Mouse (Mus musculus) intestine, postnatal 0 days (tissue): ENCODE results near the gene Olfr544. TPM values are rescaled to one million over a fixed set of nuclear protein-coding genes. Genes with fewer than 3 reads are reported as not detected.
A peak's percentile ranks its signal among the peaks of the same experiment; 100 is the strongest.

Experiments used
- ATAC-seq: fragments of 200-750 bp; cut with Nextera tagmentation; 2 replicates; pipeline ENCODE4 v1.8.0; 2017; ENCODE audit warnings: mild to moderate bottlenecking, moderate TSS enrichment, moderate library complexity
- H3K27ac ChIP-seq: fragments of 300-500 bp; sonication (generic); 2 replicates; pipeline ENCODE4 v1.5.1; 2014; ENCODE audit warnings: mild to moderate bottlenecking, low read depth, low read length, moderate library complexity
- H3K27me3 ChIP-seq: fragments of 300-500 bp; sonication (generic); replicated peaks from 2 replicates; pipeline ENCODE4 v1.6.1; 2014; ENCODE audit warnings: low read length, mixed read lengths; ENCODE audit not compliant: control insufficient read depth, insufficient read depth
- H3K36me3 ChIP-seq: fragments of 300-500 bp; sonication (generic); 2 replicates; pipeline ENCODE4 v1.6.1; 2014; ENCODE audit warnings: mild to moderate bottlenecking, moderate library complexity; ENCODE audit not compliant: control insufficient read depth, insufficient read depth
- H3K4me1 ChIP-seq: fragments of 300-500 bp; sonication (generic); replicated peaks from 2 replicates; pipeline ENCODE4 v1.6.1; 2014; ENCODE audit warnings: antibody characterized with exemption, low read length, mixed read lengths; ENCODE audit not compliant: control insufficient read depth, insufficient read depth
- H3K4me2 ChIP-seq: fragments of 300-500 bp; sonication (generic); replicated peaks from 2 replicates; pipeline ENCODE4 v1.6.1; 2014; ENCODE audit warnings: low read depth, mild to moderate bottlenecking, moderate library complexity
- H3K4me3 ChIP-seq: fragments of 300-500 bp; sonication (generic); 2 replicates; pipeline ENCODE4 v1.5.1; 2014; ENCODE audit warnings: low read depth, low read length
- H3K9ac ChIP-seq: fragments of 300-500 bp; sonication (generic); 2 replicates; pipeline ENCODE4 v1.6.1; 2014; ENCODE audit warnings: mild to moderate bottlenecking, low read depth, low read length
- H3K9me3 ChIP-seq: fragments of 300-500 bp; sonication (generic); 2 replicates; pipeline ENCODE4 v1.6.1; 2016; ENCODE audit warnings: mixed run types; ENCODE audit not compliant: control insufficient read depth
- CTCF ChIP-seq: sonication (generic); IDR thresholded peaks from 2 replicates; pipeline ENCODE4 v1.5.1; 2016; ENCODE audit warnings: low read depth, mild to moderate bottlenecking, control low read depth, antibody characterized with exemption, moderate library complexity
- WGBS: fragments of 180-500 bp; shearing (Covaris S2); extraction: QIAGEN DNeasy Blood & Tissue Kit; methylation state at CpG from one replicate; pipeline ENCODE4 v1.1.7; 2014; 5-methylcytosine and 5-hydroxymethylcytosine counted together
- polyA plus RNA-seq: library from polyadenylated mRNA; unstranded; fragments of >200 nt; fragmentation: Nextera tagmentation; extraction: Ambion mirVana; gene quantifications from 2 replicates; pipeline ENCODE4 v1.2.1, GENCODE M21; 2015

Gene Olfr544
- polyA plus RNA-seq, 1 experiment from 2014 or later = 0.04 TPM

DNA sequence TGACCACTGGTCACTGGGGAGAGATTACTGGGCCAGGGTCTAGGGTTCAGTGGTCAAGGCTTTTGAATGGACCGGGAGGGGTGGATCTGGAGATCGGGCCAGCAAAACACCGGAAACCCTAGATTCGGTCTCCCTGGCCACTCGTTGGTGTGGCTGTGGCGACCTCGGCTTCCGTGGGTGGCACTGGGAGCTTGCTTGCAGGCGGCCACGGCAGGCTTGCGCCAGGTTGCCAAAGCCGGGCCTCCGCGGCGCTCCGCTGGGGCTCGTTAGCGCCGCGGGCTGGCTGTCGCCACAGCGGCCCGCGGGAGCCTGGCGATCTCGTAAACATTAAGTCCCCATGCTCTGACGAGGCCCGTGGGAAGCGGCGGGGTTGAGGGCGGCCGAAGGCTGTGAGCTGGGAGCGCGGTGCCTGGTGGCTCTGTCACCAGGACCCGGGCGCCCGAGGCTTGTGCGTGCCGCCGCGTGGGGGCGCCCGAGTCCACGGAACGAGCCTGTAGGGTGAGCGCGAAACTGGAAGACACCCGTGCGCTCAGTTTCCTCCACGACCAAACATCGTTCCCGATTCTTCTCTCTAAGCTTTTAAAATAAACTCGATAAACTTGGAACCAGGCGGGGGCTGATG is 24.8 kb upstream of the Olfr544 start:
- H3K27me3 ChIP-seq = peaks cover 2% of the 10 kb centered on the region; the same call in 1 of the 2 replicates
- H3K4me2 ChIP-seq = peak overlapping the region; percentile 80
- ATAC-seq = peak; percentile 86
- H3K27ac ChIP-seq = no peak overlapping the region
- peak overlapping the region; percentile 50 for H3K9ac ChIP-seq
- TF ChIP-seq CTCF = peak; percentile 90
- no peaks in the 10 kb centered on the region for H3K4me1 ChIP-seq
- H3K4me3 ChIP-seq = peak overlapping the region; percentile 43
- no peaks in the 10 kb centered on the region for H3K9me3 ChIP-seq
- no peaks in the 10 kb centered on the region for H3K36me3 ChIP-seq
- WGBS = under 1% methylated on average over 54 of the region's 54 CpGs

DNA sequence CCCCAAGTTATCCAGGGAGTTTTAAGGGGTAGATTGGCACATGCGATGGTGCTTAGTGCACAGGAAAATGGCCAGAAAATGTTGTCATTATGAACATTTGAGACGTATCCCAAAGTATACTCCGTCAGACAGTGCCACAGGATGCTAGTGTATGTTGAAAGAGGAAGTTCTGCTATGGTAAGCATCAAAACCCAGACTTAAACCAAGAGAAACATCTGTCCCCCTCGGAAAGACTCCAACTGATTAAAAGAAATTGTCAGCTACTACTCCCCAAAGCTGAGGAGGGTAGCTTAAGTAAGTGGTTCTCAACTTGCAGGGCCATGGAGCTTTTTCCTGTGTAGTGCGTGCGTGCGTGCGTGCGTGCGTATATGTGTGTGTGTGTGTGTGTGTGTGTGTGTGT is 23.8 kb upstream of the Olfr544 start:
- Histone ChIP-seq H3K9me3 (no peaks in the 10 kb centered on the region), H3K4me2 (no peak overlapping the region), H3K27me3 (peaks cover 2% of the 10 kb centered on the region; the same call in 1 of the 2 replicates), H3K9ac (no peak overlapping the region), H3K36me3 (no peaks in the 10 kb centered on the region), H3K27ac (no peak overlapping the region), H3K4me1 (no peaks in the 10 kb centered on the region), H3K4me3 (no peak overlapping the region)
- WGBS = 87% methylated on average over 10 of the region's 10 CpGs
- no peak for TF ChIP-seq CTCF
- ATAC-seq = no peak

DNA sequence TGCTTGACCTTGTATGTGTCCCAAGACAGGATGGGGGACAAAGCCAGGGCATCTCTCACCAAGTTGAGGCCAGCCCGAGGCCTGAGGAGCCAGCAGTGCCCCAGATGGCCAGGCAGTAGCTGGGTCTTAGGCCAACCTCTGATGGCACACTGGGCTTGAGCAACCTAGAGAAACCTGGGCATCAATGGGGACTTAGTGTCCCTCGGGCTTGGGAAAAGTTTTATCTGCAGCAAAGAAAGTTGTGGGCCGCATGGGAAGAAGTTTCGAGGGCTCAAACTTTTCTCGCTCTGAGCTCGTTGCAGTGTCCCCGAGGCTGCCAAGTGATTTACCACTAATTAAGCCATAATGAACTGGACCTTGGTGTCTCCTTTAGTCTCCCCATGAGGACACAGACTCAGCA is 21.6 kb upstream of the Olfr544 start:
- H3K4me1 ChIP-seq = no peaks in the 10 kb centered on the region
- H3K27me3 ChIP-seq = peaks cover 2% of the 10 kb centered on the region; the same call in 1 of the 2 replicates
- H3K9ac ChIP-seq = no peak overlapping the region
- no peak overlapping the region for H3K4me3 ChIP-seq
- no peak overlapping the region for H3K4me2 ChIP-seq
- WGBS = 81% methylated on average over 7 of the region's 7 CpGs
- ATAC-seq = no peak
- H3K36me3 ChIP-seq = no peaks in the 10 kb centered on the region
- no peak overlapping the region for H3K27ac ChIP-seq
- no peak for TF ChIP-seq CTCF
- H3K9me3 ChIP-seq = no peaks in the 10 kb centered on the region

DNA sequence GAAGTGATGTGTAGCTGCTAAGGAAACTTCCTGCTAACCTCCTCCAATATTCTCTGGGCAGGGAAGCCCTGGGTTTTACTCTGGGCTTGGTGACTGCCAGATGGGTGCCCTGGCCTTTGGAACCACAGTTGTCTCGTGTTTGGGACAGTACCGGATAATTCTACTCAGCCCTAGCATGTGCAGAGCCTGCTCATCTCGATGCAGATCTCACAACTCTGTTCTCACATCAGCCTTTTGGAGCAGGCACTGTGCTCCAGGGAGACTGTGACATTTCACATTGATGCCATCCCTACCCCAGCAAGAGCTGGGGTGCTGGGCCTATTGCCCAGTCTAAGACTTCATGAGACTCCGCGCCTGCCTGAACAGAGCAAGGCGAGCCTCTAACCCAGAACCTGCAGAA is 20.6 kb upstream of the Olfr544 start:
- Histone ChIP-seq H3K27me3 (no peaks in the 10 kb centered on the region; the same call in 1 of the 2 replicates), H3K4me2 (no peak overlapping the region), H3K9me3 (no peaks in the 10 kb centered on the region), H3K9ac (no peak overlapping the region), H3K4me3 (no peak overlapping the region), H3K27ac (no peak overlapping the region), H3K4me1 (no peaks in the 10 kb centered on the region), H3K36me3 (no peaks in the 10 kb centered on the region)
- ATAC-seq = no peak
- 88% methylated on average over 6 of the region's 6 CpGs for WGBS
- TF ChIP-seq CTCF = no peak

DNA sequence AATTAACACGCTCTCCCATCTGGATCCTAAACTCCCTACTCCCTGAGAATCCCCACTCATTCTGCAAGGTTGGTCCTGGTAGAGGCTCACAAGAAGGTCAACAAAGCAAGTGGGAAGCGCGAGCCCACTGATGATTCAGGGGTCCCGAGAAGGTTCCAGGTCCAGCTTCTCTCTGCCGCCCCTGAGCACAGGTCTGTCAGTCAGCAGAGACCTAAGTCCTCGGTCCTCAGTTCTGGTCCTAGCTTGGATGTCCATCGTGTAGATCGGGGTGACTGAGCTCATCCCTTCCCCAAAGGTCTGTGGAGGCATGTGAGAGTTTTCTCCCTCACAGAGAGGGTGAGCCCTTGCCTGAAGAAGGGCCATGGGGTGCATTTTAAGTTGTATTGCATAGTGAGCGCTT is 20.0 kb upstream of the Olfr544 start:
- no peak overlapping the region for H3K9ac ChIP-seq
- H3K4me1 ChIP-seq = no peaks in the 10 kb centered on the region
- H3K27me3 ChIP-seq = no peaks in the 10 kb centered on the region; the same call in 1 of the 2 replicates
- ATAC-seq = no peak
- TF ChIP-seq CTCF = no peak
- no peaks in the 10 kb centered on the region for H3K9me3 ChIP-seq
- H3K4me3 ChIP-seq = no peak overlapping the region
- WGBS = 86% methylated on average over 9 of the region's 9 CpGs
- H3K36me3 ChIP-seq = no peaks in the 10 kb centered on the region
- no peak overlapping the region for H3K27ac ChIP-seq
- no peak overlapping the region for H3K4me2 ChIP-seq

DNA sequence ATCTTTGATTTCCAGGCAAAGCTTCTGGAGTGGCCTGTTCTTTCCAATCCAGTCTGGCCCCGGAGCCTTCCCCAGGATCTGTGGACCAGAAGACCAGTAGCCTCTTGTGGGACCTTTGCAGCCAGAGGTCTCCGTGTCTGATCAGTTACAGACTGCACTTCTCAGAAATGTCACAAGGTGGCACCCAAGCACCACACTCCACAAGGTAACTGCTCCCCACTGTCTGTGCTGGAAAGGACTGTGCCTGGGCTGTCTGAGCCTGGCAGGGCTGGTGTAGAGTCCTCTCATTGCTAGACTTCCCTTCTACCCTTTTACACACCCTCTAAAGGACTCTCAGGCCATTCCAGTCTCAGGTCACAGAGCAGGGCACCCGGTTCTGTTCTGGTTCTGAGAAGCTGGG is 18.7 kb upstream of the Olfr544 start:
- peak; percentile 91 for TF ChIP-seq CTCF
- Histone ChIP-seq H3K9me3 (no peaks in the 10 kb centered on the region), H3K36me3 (no peaks in the 10 kb centered on the region), H3K4me2 (no peak overlapping the region), H3K9ac (no peak overlapping the region), H3K4me3 (no peak overlapping the region), H3K27me3 (no peaks in the 10 kb centered on the region; the same call in 1 of the 2 replicates), H3K27ac (no peak overlapping the region), H3K4me1 (no peaks in the 10 kb centered on the region)
- no peak for ATAC-seq
- 46% methylated on average over 3 of the region's 3 CpGs for WGBS
